Mouse (Mus musculus): ENCODE measurements around the gene Swi5. TPM values are rescaled to one million over a fixed set of nuclear protein-coding genes. Genes with fewer than 3 reads are reported as not detected.

Swi5 gene
- 140 and 288 TPM in 2 replicates for polyA plus RNA-seq (2014; fragmentation: Nextera tagmentation; extraction: Ambion mirVana)

DNA sequence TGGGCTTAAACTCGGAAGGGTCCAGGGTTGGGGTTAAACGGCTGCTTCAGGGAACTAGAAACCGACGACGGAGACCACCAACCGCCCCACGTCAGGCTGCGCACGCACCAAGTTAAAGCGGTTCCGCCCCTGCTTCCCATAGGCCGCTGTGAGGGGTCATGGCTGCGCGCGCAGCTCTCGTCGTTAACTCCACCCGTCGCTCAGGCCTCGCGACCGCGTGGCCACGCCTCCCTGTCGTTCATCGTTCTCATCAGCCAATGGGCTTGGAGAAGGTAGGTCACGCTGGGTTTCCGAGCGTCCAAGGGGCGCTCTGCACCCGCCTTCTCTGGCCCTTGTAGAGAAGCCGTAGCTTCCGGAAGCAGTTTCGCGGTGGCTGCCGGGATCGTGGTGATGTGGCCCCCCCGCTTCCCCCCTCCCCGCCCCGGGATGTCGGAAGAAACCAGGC, at the start of gene Swi5:
Gene Swi5, minus strand, starts transcription at position 153 of the 445 bp plus-strand sequence.
- Histone ChIP-seq H3K4me1 (ENCODE audit: control insufficient read depth, insufficient read depth, low read length) (peaks cover 19% of the 10 kb centered on the region), H3K4me2 (ENCODE audit: low read depth, low read length) (peak within 1 kb of the TSS; percentile 92), H3K4me3 (ENCODE audit: low read depth, low read length) (peak within 1 kb of the TSS; percentile 78), H3K27ac (ENCODE audit: low read depth, low read length) (peak within 1 kb of the TSS; percentile 70), H3K36me3 (ENCODE audit: control insufficient read depth, insufficient read depth, low read length) (peaks cover 17% of the 10 kb centered on the region), H3K27me3 (ENCODE audit: control insufficient read depth, insufficient read depth, low read length) (no peaks in the 10 kb centered on the region), H3K9me3 (ENCODE audit: control insufficient read depth, low read length) (no peaks in the 10 kb centered on the region), H3K9ac (replicated peaks; ENCODE audit: low read depth, low read length) (peak within 1 kb of the TSS; percentile 91)
- ATAC-seq (ENCODE audit: low read depth) = peak; percentile 99
- under 1% methylated on average over 39 of the region's 41 CpGs for WGBS

DNA sequence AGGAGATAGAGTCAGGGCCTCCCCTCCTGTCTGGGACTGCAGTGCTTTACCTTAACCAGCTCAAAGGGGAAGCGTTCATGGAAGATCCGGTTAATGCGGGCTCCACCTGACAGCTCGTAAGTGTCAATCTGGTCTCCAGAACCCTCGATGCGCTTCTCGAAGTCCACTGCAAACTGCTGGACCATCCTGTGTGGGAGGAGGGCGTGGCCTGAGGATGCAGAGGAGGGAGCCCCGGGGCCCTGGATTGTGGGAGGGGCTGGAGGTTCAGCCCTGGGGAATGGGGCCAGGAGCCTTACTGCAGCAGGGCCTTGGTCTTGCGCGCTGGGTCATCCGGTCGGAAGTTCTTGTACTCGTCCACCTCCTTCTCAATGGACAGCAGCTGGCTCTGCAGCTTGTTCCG, 48.0 kb upstream of the Swi5 start:
- WGBS = 54% methylated on average over 15 of the region's 15 CpGs

DNA sequence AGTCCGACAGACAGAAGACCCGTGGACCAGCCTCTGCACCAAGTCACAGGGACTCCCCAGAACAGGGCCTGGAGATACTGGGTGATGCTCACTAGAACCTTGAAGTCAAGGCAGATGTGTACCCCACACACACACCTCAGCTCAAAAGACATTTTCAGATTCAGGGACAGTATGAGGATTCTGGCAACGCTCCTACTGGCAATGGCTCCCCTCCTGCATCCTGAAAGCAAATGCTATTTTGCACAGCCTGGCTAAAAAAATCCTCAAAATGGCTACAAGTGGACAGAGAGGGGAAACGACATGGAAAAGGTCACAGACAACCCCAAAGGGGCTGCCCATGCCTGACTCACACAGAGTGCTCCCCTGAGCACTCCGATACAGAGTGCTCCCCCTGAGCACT, 44.3 kb upstream of the Swi5 start:
- H3K9ac ChIP-seq (replicated peaks; ENCODE audit: low read depth, low read length) = no peak overlapping the region
- 82% methylated on average over 5 of the region's 5 CpGs for WGBS
- peaks cover 34% of the 10 kb centered on the region for H3K36me3 ChIP-seq (ENCODE audit: control insufficient read depth, insufficient read depth, low read length)
- H3K27me3 ChIP-seq (ENCODE audit: control insufficient read depth, insufficient read depth, low read length) = no peaks in the 10 kb centered on the region
- H3K4me2 ChIP-seq (ENCODE audit: low read depth, low read length) = no peak overlapping the region
- H3K27ac ChIP-seq (ENCODE audit: low read depth, low read length) = no peak overlapping the region
- H3K4me1 ChIP-seq (ENCODE audit: control insufficient read depth, insufficient read depth, low read length) = no peaks in the 10 kb centered on the region
- ATAC-seq (ENCODE audit: low read depth) = no peak
- H3K4me3 ChIP-seq (ENCODE audit: low read depth, low read length) = no peak overlapping the region
- H3K9me3 ChIP-seq (ENCODE audit: control insufficient read depth, low read length) = no peaks in the 10 kb centered on the region

More for the DNA sequence above, 48.0 kb upstream of the Swi5 start:
- Histone ChIP-seq H3K27me3 (ENCODE audit: control insufficient read depth, insufficient read depth, low read length) (no peaks in the 10 kb centered on the region), H3K9ac (replicated peaks; ENCODE audit: low read depth, low read length) (0 out of 2 replicates have a peak overlapping the region, but pooled peaks have one; percentile 21), H3K4me3 (ENCODE audit: low read depth, low read length) (no peak overlapping the region), H3K4me1 (ENCODE audit: control insufficient read depth, insufficient read depth, low read length) (no peaks in the 10 kb centered on the region), H3K36me3 (ENCODE audit: control insufficient read depth, insufficient read depth, low read length) (peaks cover 45% of the 10 kb centered on the region), H3K4me2 (ENCODE audit: low read depth, low read length) (no peak overlapping the region), H3K27ac (ENCODE audit: low read depth, low read length) (no peak overlapping the region), H3K9me3 (ENCODE audit: control insufficient read depth, low read length) (no peaks in the 10 kb centered on the region)
- ATAC-seq (ENCODE audit: low read depth) = no peak

DNA sequence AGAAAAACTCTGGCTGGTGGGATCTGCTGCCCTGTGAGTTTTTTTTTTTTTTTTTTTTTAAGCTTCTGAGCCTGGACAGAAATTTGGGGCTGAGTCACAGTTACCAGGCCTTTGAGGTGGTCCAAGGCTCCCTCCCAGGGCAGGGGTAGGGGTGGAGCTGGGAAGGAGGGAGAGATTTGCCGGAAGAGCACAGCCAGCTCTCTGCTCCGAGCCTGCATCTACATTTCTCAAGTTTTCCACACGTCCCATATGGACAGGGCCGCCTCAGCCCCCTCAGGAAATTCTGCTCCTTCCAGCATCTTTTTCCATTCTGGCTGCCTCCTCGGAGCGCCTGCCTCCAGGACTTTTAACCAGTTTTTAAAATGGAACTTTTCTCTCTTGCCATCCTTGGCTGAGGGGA, 41.7 kb upstream of the Swi5 start:
- Histone ChIP-seq H3K27me3 (ENCODE audit: control insufficient read depth, insufficient read depth, low read length) (no peaks in the 10 kb centered on the region), H3K4me3 (ENCODE audit: low read depth, low read length) (no peak overlapping the region), H3K4me1 (ENCODE audit: control insufficient read depth, insufficient read depth, low read length) (no peaks in the 10 kb centered on the region), H3K4me2 (ENCODE audit: low read depth, low read length) (no peak overlapping the region), H3K9ac (replicated peaks; ENCODE audit: low read depth, low read length) (no peak overlapping the region), H3K36me3 (ENCODE audit: control insufficient read depth, insufficient read depth, low read length) (peaks cover 19% of the 10 kb centered on the region; the same call in 1 of the 2 replicates), H3K9me3 (ENCODE audit: control insufficient read depth, low read length) (no peaks in the 10 kb centered on the region), H3K27ac (ENCODE audit: low read depth, low read length) (no peak overlapping the region)
- no peak for ATAC-seq (ENCODE audit: low read depth)
- WGBS = 42% methylated on average over 6 of the region's 6 CpGs

DNA sequence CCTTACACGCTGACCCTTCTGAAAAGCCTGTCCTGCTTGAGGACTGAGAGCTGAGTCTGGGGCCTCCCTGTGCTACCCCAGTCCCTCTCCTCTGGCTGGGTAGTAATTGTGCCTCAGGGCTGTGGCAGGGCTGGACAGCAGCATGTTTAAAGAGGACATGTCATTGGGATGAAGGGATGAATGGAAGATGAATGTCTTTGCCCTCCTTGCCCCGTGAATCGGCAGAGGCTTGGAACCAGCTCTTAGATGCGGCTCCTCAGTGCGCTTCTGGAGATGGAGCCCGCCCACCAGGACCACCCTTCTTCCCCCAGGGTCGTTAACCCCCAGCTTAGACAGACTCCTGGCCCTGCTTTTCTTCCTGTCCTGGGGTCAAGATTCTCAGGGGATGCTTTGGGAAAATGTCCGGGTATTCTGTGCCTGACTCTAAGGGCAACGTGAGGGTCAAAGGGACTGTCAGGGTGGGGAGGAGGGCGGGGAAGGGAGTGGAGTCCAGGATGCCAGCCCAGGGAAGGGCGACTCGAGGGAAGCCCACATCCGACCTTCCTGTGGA, 41.1 kb upstream of the Swi5 start:
- no peak overlapping the region for H3K4me2 ChIP-seq (ENCODE audit: low read depth, low read length)
- H3K36me3 ChIP-seq (ENCODE audit: control insufficient read depth, insufficient read depth, low read length) = peaks cover 14% of the 10 kb centered on the region; the same call in 1 of the 2 replicates
- H3K9me3 ChIP-seq (ENCODE audit: control insufficient read depth, low read length) = no peaks in the 10 kb centered on the region
- no peak for ATAC-seq (ENCODE audit: low read depth)
- no peak overlapping the region for H3K9ac ChIP-seq (replicated peaks; ENCODE audit: low read depth, low read length)
- H3K4me3 ChIP-seq (ENCODE audit: low read depth, low read length) = no peak overlapping the region
- H3K27ac ChIP-seq (ENCODE audit: low read depth, low read length) = no peak overlapping the region
- no peaks in the 10 kb centered on the region for H3K27me3 ChIP-seq (ENCODE audit: control insufficient read depth, insufficient read depth, low read length)
- no peaks in the 10 kb centered on the region for H3K4me1 ChIP-seq (ENCODE audit: control insufficient read depth, insufficient read depth, low read length)
- WGBS = 4% methylated on average over 13 of the region's 13 CpGs

DNA sequence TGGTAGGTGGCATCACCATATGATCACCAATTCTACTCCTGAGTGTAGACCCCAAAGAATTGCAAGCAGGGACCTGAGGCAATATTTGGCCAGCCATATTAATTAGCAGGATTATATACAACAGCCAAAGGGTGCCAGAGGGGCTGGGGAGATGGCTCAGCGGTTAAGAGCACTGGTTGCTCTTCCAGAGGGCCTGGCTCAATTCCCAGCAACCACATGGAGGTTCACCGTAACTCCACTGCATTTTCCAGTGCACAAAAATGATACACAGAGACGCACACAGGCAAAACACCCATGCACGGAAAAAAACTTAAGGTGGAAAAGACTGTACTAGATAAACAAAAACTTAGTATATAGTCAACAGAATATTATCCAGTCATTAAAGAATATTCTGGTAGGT, 39.3 kb upstream of the Swi5 start:
- H3K4me3 ChIP-seq (ENCODE audit: low read depth, low read length) = no peak overlapping the region
- 75% methylated on average over 4 of the region's 4 CpGs for WGBS
- no peak for ATAC-seq (ENCODE audit: low read depth)
- H3K9me3 ChIP-seq (ENCODE audit: control insufficient read depth, low read length) = no peaks in the 10 kb centered on the region
- H3K4me2 ChIP-seq (ENCODE audit: low read depth, low read length) = no peak overlapping the region
- no peak overlapping the region for H3K9ac ChIP-seq (replicated peaks; ENCODE audit: low read depth, low read length)
- H3K4me1 ChIP-seq (ENCODE audit: control insufficient read depth, insufficient read depth, low read length) = peaks cover 7% of the 10 kb centered on the region; the same call in 1 of the 2 replicates
- H3K27me3 ChIP-seq (ENCODE audit: control insufficient read depth, insufficient read depth, low read length) = no peaks in the 10 kb centered on the region
- no peak overlapping the region for H3K27ac ChIP-seq (ENCODE audit: low read depth, low read length)
- H3K36me3 ChIP-seq (ENCODE audit: control insufficient read depth, insufficient read depth, low read length) = peaks cover 4% of the 10 kb centered on the region; the same call in 1 of the 2 replicates

DNA sequence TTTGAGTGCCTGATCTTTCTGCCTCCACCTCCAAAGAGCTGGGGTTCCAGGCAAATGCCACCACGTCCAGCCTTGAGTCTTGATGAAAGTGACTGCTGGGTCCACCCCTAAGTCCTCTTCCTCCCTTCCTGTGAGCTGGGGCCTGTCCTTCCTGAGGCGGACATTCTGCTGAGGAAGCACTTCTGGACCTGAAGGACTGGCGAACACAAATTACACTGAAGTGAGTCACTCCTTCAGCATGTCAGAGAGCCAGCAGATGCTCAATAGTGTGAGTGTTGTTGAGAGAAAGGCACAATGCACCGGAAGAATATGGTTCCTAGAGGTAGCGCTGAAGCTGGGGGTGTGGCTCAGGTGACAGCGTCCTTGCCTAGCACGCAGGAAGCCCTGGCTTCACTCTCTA, 37.5 kb upstream of the Swi5 start:
- Histone ChIP-seq H3K4me3 (ENCODE audit: low read depth, low read length) (no peak overlapping the region), H3K9ac (replicated peaks; ENCODE audit: low read depth, low read length) (no peak overlapping the region), H3K4me2 (ENCODE audit: low read depth, low read length) (no peak overlapping the region), H3K4me1 (ENCODE audit: control insufficient read depth, insufficient read depth, low read length) (peaks cover 8% of the 10 kb centered on the region; the same call in 1 of the 2 replicates), H3K36me3 (ENCODE audit: control insufficient read depth, insufficient read depth, low read length) (0 out of 2 replicates have a peak, but pooled peaks cover 3% of the 10 kb centered on the region), H3K9me3 (ENCODE audit: control insufficient read depth, low read length) (no peaks in the 10 kb centered on the region), H3K27ac (ENCODE audit: low read depth, low read length) (no peak overlapping the region), H3K27me3 (ENCODE audit: control insufficient read depth, insufficient read depth, low read length) (no peaks in the 10 kb centered on the region)
- 70% methylated on average over 7 of the region's 7 CpGs for WGBS
- no peak for ATAC-seq (ENCODE audit: low read depth)

DNA sequence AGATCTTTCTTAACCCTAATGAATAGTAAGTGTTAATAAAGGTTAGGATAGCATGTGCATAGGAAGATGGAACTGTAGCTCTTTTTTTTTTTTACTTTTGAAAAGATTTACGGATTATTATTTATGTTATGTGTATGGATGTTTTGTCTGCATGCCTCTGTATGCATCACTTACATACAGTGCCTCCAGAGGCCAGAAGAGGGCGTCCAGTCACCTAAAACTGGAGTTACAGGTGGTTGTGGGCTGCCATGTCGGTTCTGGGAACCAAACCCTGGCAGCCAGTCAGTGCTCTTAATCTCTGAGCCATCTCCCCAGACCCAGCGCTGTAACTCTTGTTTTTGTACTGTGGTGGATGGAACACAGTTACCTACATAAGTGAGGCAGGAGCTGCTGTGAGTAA, 36.4 kb upstream of the Swi5 start:
- Histone ChIP-seq H3K9me3 (ENCODE audit: control insufficient read depth, low read length) (no peaks in the 10 kb centered on the region), H3K36me3 (ENCODE audit: control insufficient read depth, insufficient read depth, low read length) (0 out of 2 replicates have a peak, but pooled peaks cover 8% of the 10 kb centered on the region), H3K4me2 (ENCODE audit: low read depth, low read length) (no peak overlapping the region), H3K4me1 (ENCODE audit: control insufficient read depth, insufficient read depth, low read length) (peaks cover 8% of the 10 kb centered on the region; the same call in 1 of the 2 replicates), H3K27ac (ENCODE audit: low read depth, low read length) (no peak overlapping the region), H3K27me3 (ENCODE audit: control insufficient read depth, insufficient read depth, low read length) (no peaks in the 10 kb centered on the region), H3K9ac (replicated peaks; ENCODE audit: low read depth, low read length) (no peak overlapping the region), H3K4me3 (ENCODE audit: low read depth, low read length) (no peak overlapping the region)
- 67% methylated on average over 4 of the region's 4 CpGs for whole genome bisulfite sequencing
- ATAC-seq (ENCODE audit: low read depth) = no peak

All from neural tube, embryonic 14.5 days (tissue).